Mouse (Mus musculus): ENCODE results near the gene Unc13b.

Unc13b gene

GRCm38 (mm10) chr4:43309696-43310338 lies 251.1 kb downstream of the Unc13b start:
- DNase-seq (ENCODE audit: low read depth, low spot score) = no peak
